Mouse (Mus musculus): ENCODE data around the gene Mapk14. TPM values are rescaled to one million over a fixed set of nuclear protein-coding genes. Genes with fewer than 3 reads are reported as not detected.
"Not testable (repeated sequence)": the region's sequence is repeated elsewhere in the genome, so short reads cannot be mapped to it uniquely, and the experiment has no call there.

The Mapk14 gene
- total RNA-seq, 2 experiments from 2014 or later: 49.6 to 54.5 TPM

- intact Hi-C loops (cut with DNase I): no loop called here
- no peak for DNase-seq
These were observed 44.4 kb downstream of the Mapk14 start for GRCm38 (mm10) chr17:28735317-28736105.

- no peak for DNase-seq
- intact Hi-C loops (cut with DNase I): no loop called here
These were observed 45.4 kb downstream of the Mapk14 start for GRCm38 (mm10) chr17:28736486-28736885.

GRCm38 (mm10) chr17:28737973-28738372, 46.8 kb downstream of the Mapk14 start:
- intact Hi-C loops (cut with DNase I): no loop called here
- DNase-seq: no peak

GRCm38 (mm10) chr17:28739244-28739643, 48.1 kb downstream of the Mapk14 start:
- intact Hi-C loops (cut with DNase I): no loop called here
- no peak for DNase-seq

- no peak for DNase-seq
- intact Hi-C loops (cut with DNase I): loop anchor here (5.0 kb wide), 1 partner anchor 51 kb away; the partner anchor contains the start of genes Mapk14 and Slc26a8
These were observed 52.2 kb downstream of the Mapk14 start for GRCm38 (mm10) chr17:28743145-28743866.

- intact Hi-C loops (cut with DNase I): loop anchor here (5.0 kb wide), 1 partner anchor 52 kb away; the partner anchor contains the start of genes Mapk14 and Slc26a8
- DNase-seq: no peak
These were observed 52.8 kb downstream of the Mapk14 start for GRCm38 (mm10) chr17:28743916-28744315.

- intact Hi-C loops (cut with DNase I): no loop called here
- no peak for DNase-seq
These were observed 54.6 kb downstream of the Mapk14 start for GRCm38 (mm10) chr17:28745773-28746172.

GRCm38 (mm10) chr17:28748001-28748400, 56.9 kb downstream of the Mapk14 start:
- intact Hi-C loops (cut with DNase I): no loop called here
- no peak for DNase-seq

- intact Hi-C loops (cut with DNase I): no loop called here
- peak in 1 of 2 experiments; percentile 17 for DNase-seq
These were observed 59.5 kb downstream of the Mapk14 start for GRCm38 (mm10) chr17:28750580-28750979.

- intact Hi-C loops (cut with DNase I): no loop called here
- DNase-seq: no peak
These were observed 65.3 kb downstream of the Mapk14 start for GRCm38 (mm10) chr17:28756447-28756846.

GRCm38 (mm10) chr17:28757470-28757869, 66.3 kb downstream of the Mapk14 start:
- no peak for DNase-seq
- intact Hi-C loops (cut with DNase I): no loop called here

- intact Hi-C loops (cut with DNase I): no loop called here
These were observed 69.7 kb downstream of the Mapk14 start for GRCm38 (mm10) chr17:28760736-28761312.

GRCm38 (mm10) chr17:28761871-28762270, 70.7 kb downstream of the Mapk14 start:
- DNase-seq: peak; percentile 80 to 84
- intact Hi-C loops (cut with DNase I): loop anchor here (1.0 to 2.0 kb wide), 3 partner anchors 39 to 165 kb away; partner anchors contain the start of genes Brpf3 and Mapk14

More at GRCm38 (mm10) chr17:28760736-28761312, 69.7 kb downstream of the Mapk14 start:
- DNase-seq: no peak

GRCm38 (mm10) chr17:28766203-28766602, 75.1 kb downstream of the Mapk14 start:
- no peak for DNase-seq
- intact Hi-C loops (cut with DNase I): no loop called here

GRCm38 (mm10) chr17:28766781-28767515, 75.8 kb downstream of the Mapk14 start:
- DNase-seq: no peak
- intact Hi-C loops (cut with DNase I): no loop called here

GRCm38 (mm10) chr17:28769121-28769874, 78.2 kb downstream of the Mapk14 start, which contains the start of gene Mapk13:
Gene Mapk13, plus strand, starts transcription at chr17:28769297.
- intact Hi-C loops (cut with DNase I): no loop called here
- DNase-seq: peak in 1 of 2 experiments; percentile 15

GRCm38 (mm10) chr17:28769875-28770421, 78.8 kb downstream of the Mapk14 start:
- peak in 1 of 2 experiments; percentile 13 for DNase-seq
- intact Hi-C loops (cut with DNase I): no loop called here

- intact Hi-C loops (cut with DNase I): no loop called here
- no peak for DNase-seq
These were observed 80.2 kb downstream of the Mapk14 start for GRCm38 (mm10) chr17:28771289-28771688.

- intact Hi-C loops (cut with DNase I); DNase-seq: not testable (repeated sequence)
These were observed 83.2 kb downstream of the Mapk14 start for GRCm38 (mm10) chr17:28774303-28774702.

Measured in heart, postnatal 36 days (tissue).